Mouse (Mus musculus) hindbrain, embryonic 14.5 days (tissue): ENCODE results near the gene Speg. TPM values are rescaled to one million over a fixed set of nuclear protein-coding genes. Genes with fewer than 3 reads are reported as not detected.

Experiments used
- ATAC-seq: fragments of 200-750 bp; cut with Nextera tagmentation; 2 replicates; pipeline ENCODE4 v1.8.0; 2017; ENCODE audit warnings: moderate number of reproducible peaks, mild to moderate bottlenecking, moderate TSS enrichment, moderate library complexity; ENCODE audit not compliant: low FRiP score
- DNase-seq: peaks from one replicate; pipeline ENCODE4 v3.0.0-alpha.2; 2015; ENCODE audit warnings: low spot score
- H3K27ac ChIP-seq: fragments of 300-500 bp; sonication (generic); 2 replicates; pipeline ENCODE4 v1.5.1; 2014; ENCODE audit warnings: mild to moderate bottlenecking, moderate library complexity
- H3K27me3 ChIP-seq: fragments of 300-500 bp; sonication (generic); 2 replicates; pipeline ENCODE4 v1.6.1; 2014; ENCODE audit warnings: mild to moderate bottlenecking, low read length, mixed read lengths; ENCODE audit not compliant: control insufficient read depth, insufficient read depth
- H3K36me3 ChIP-seq: fragments of 300-500 bp; sonication (generic); replicated peaks from 2 replicates; pipeline ENCODE4 v1.6.1; 2014; ENCODE audit not compliant: control insufficient read depth, insufficient read depth
- H3K4me1 ChIP-seq: fragments of 300-500 bp; sonication (generic); replicated peaks from 2 replicates; pipeline ENCODE4 v1.6.1; 2014; ENCODE audit warnings: antibody characterized with exemption, low read length, mixed read lengths; ENCODE audit not compliant: control insufficient read depth, insufficient read depth
- H3K4me2 ChIP-seq: fragments of 300-500 bp; sonication (generic); replicated peaks from 2 replicates; pipeline ENCODE4 v1.6.1; 2014; ENCODE audit warnings: mild to moderate bottlenecking, moderate library complexity
- H3K4me3 ChIP-seq: fragments of 300-500 bp; sonication (generic); replicated peaks from 2 replicates; pipeline ENCODE4 v1.5.1; 2014; ENCODE audit warnings: mild to moderate bottlenecking, low read length
- H3K9ac ChIP-seq: fragments of 300-500 bp; sonication (generic); 2 replicates; pipeline ENCODE4 v1.6.1; 2014
- H3K9me3 ChIP-seq: fragments of 300-500 bp; sonication (generic); 2 replicates; pipeline ENCODE4 v1.6.1; 2016; ENCODE audit warnings: low read length; ENCODE audit not compliant: control insufficient read depth
- WGBS: fragments of 180-500 bp; shearing (Covaris S2); extraction: QIAGEN DNeasy Blood & Tissue Kit; methylation state at CpG from one replicate; pipeline ENCODE4 v1.1.7; 2014; 5-methylcytosine and 5-hydroxymethylcytosine counted together
- polyA plus RNA-seq: library from polyadenylated mRNA; unstranded; fragments of >200 nt; fragmentation: Nextera tagmentation; extraction: Ambion mirVana; gene quantifications from 2 replicates; pipeline ENCODE4 v1.2.1, GENCODE M21; 2014

The Speg gene
- polyA plus RNA-seq, 1 experiment from 2014 or later = 18.0 TPM

GRCm38 (mm10) chr1:75448937-75449336 lies 73.8 kb downstream of the Speg start:
- Histone ChIP-seq H3K9me3 (no peaks in the 10 kb centered on the region), H3K4me3 (0 out of 2 replicates have a peak overlapping the region, but pooled peaks have one; percentile 1), H3K4me1 (peaks cover 71% of the 10 kb centered on the region), H3K36me3 (no peaks in the 10 kb centered on the region), H3K4me2 (peak overlapping the region; percentile 69), H3K27me3 (peaks cover 17% of the 10 kb centered on the region; the same call in 1 of the 2 replicates), H3K27ac (peak overlapping the region; percentile 69), H3K9ac (no peak overlapping the region)
- under 1% methylated on average over 13 of the region's 14 CpGs for WGBS
- ATAC-seq (no peak), DNase-seq (no peak)

- peak overlapping the region; percentile 69 for H3K4me2 ChIP-seq
- DNase-seq (no peak), ATAC-seq (no peak)
- H3K9ac ChIP-seq = peak overlapping the region; percentile 64; the same call in 1 of the 2 replicates
- peaks cover 68% of the 10 kb centered on the region for H3K4me1 ChIP-seq
- no peaks in the 10 kb centered on the region for H3K36me3 ChIP-seq
- H3K27ac ChIP-seq = peak overlapping the region; percentile 62; the same call in 1 of the 2 replicates
- H3K9me3 ChIP-seq = no peaks in the 10 kb centered on the region
- 2% methylated on average over 8 of the region's 8 CpGs for WGBS
- H3K27me3 ChIP-seq = peaks cover 17% of the 10 kb centered on the region; the same call in 1 of the 2 replicates
- peak overlapping the region; percentile 34 for H3K4me3 ChIP-seq
These were observed 74.5 kb downstream of the Speg start for GRCm38 (mm10) chr1:75449377-75450135.

DNA sequence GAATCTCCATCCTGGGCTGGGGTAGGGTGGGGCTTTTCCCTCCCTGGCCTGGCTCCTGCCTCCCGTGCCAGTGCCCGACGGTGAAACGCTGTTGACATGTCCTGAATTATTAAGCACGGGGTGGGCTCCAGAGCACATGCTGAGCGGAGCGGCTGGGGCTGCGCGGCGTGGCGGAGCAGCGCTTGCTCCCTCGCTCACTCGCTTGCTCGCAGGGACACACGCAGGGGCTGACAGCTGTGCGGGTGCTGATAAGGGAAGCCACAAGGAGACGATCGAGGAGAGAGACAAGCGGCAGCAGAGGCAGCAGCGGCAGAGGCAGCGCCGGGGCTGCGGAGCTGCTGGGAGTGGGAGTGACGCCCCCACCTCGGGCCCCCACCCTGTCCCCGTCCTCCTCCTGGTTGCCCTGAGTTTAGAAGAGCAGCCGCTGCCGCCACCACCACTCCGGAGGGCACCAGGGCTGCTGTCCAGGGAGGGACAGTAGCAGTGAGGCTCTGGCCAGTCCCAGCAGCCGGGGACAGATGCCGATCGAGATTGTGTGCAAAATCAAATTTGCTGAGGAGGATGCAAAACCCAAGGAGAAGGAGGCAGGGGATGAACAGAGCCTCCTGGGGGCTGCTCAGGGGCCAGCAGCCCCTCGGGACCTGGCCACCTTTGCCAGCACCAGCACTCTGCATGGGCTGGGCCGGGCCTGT lies 75.4 kb downstream of the Speg start, which contains the start of gene Asic4:
Gene Asic4, plus strand, starts transcription at position 123 of the 692 bp plus-strand sequence.
- no peaks in the 10 kb centered on the region for H3K36me3 ChIP-seq
- peak within 1 kb of the TSS; percentile 62 for H3K27ac ChIP-seq
- peak within 1 kb of the TSS; percentile 69 for H3K4me2 ChIP-seq
- ATAC-seq (no peak), DNase-seq (peak; percentile 37)
- H3K4me3 ChIP-seq = peak within 1 kb of the TSS; percentile 34
- H3K9ac ChIP-seq = peak within 1 kb of the TSS; percentile 64
- H3K27me3 ChIP-seq = peaks cover 17% of the 10 kb centered on the region; the same call in 1 of the 2 replicates
- no peaks in the 10 kb centered on the region for H3K9me3 ChIP-seq
- 2% methylated on average over 35 of the region's 35 CpGs for WGBS
- H3K4me1 ChIP-seq = peaks cover 61% of the 10 kb centered on the region

GRCm38 (mm10) chr1:75451900-75452299 lies 76.8 kb downstream of the Speg start:
- no peak overlapping the region for H3K27ac ChIP-seq
- H3K9ac ChIP-seq = peak overlapping the region; percentile 26
- H3K36me3 ChIP-seq = no peaks in the 10 kb centered on the region
- H3K4me3 ChIP-seq = peak overlapping the region; percentile 34
- peaks cover 61% of the 10 kb centered on the region for H3K4me1 ChIP-seq
- no peaks in the 10 kb centered on the region for H3K9me3 ChIP-seq
- 55% methylated on average over 5 of the region's 5 CpGs for WGBS
- H3K27me3 ChIP-seq = peaks cover 20% of the 10 kb centered on the region
- H3K4me2 ChIP-seq = peak overlapping the region; percentile 69
- ATAC-seq (no peak), DNase-seq (no peak)

- H3K9ac ChIP-seq = no peak overlapping the region; the same call in 1 of the 2 replicates
- H3K4me1 ChIP-seq = peaks cover 53% of the 10 kb centered on the region
- H3K9me3 ChIP-seq = no peaks in the 10 kb centered on the region
- WGBS = 69% methylated on average over 3 of the region's 3 CpGs
- H3K4me2 ChIP-seq = peak overlapping the region; percentile 25
- H3K27me3 ChIP-seq = peaks cover 19% of the 10 kb centered on the region
- no peak overlapping the region for H3K27ac ChIP-seq
- ATAC-seq (no peak), DNase-seq (no peak)
- H3K4me3 ChIP-seq = no peak overlapping the region
- H3K36me3 ChIP-seq = no peaks in the 10 kb centered on the region
These were observed 80.3 kb downstream of the Speg start for GRCm38 (mm10) chr1:75455433-75455832.

DNA sequence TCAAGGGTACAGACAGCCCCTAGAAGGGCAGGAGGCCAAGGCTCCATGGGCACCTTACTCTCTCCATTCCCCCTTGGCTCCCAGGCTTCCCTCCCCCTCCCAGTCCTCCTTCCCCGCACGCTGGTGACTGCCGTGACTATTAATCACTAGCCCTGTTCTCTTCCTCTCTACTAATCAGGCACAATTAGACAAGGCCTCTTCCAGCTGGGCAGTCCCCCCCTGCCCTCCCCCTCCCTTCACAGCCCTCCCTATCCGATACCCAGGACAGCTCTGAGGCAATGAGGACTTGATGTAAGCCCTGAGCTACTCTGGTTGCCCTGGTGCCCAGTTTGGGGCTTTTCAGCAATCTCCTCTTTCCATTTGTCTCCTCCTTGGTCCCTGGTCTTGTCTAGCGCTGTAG lies 80.9 kb downstream of the Speg start:
- peak; percentile 39 for ATAC-seq
- Histone ChIP-seq H3K36me3 (no peaks in the 10 kb centered on the region), H3K27me3 (peaks cover 15% of the 10 kb centered on the region), H3K4me1 (peaks cover 48% of the 10 kb centered on the region), H3K9ac (peak overlapping the region; percentile 26; the same call in 1 of the 2 replicates), H3K9me3 (no peaks in the 10 kb centered on the region), H3K4me2 (peak overlapping the region; percentile 25), H3K27ac (no peak overlapping the region), H3K4me3 (no peak overlapping the region)
- 15% methylated on average over 5 of the region's 5 CpGs for WGBS
- no peak for DNase-seq

DNA sequence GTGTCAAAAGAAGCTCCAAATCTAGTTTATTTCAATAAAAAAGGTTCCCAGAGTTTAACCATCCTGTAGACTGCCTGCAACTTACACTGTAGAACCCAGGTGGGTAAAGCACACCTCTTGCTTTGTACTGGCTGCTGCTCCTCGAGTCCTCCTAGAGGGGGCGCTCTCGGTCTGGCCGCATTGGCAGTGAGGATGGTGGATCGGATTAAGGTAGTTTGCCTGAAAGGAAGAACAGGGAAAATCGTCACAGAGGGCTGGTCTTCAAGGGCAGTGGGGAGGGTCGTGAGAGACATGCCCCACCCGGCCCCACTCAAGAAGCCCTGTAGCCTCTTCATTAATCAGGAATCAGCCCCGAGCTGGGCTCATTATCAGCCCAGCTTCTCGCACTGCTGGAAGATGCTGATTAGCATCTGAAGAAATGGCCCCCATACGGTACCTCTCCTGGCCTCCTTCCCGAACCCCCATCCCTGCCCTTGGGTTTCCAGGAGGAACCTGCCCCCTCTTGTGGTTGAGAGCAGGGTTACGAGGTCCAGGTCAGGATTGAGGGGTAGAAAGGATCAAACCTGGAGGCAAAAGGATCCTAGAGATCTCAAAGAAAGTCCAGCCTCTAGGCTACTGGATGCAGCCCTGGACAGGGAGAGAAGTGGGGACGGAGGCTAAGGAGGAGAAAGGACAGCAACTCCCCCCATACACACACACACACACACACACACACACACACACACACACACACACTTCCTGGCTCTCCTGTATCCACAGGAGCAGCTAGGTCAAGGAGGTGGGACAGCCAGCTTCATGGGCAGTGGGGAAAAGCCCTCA lies 81.9 kb downstream of the Speg start:
- H3K4me2 ChIP-seq = peak overlapping the region; percentile 7; the same call in 1 of the 2 replicates
- no peak for ATAC-seq

GRCm38 (mm10) chr1:75457710-75458024 lies 82.6 kb downstream of the Speg start:
- H3K27me3 ChIP-seq = peaks cover 7% of the 10 kb centered on the region; the same call in 1 of the 2 replicates
- peak overlapping the region; percentile 51 for H3K4me2 ChIP-seq
- no peak overlapping the region for H3K9ac ChIP-seq
- no peaks in the 10 kb centered on the region for H3K36me3 ChIP-seq
- WGBS = 8% methylated on average over 9 of the region's 10 CpGs
- H3K9me3 ChIP-seq = no peaks in the 10 kb centered on the region
- peak; percentile 2; the same call in 1 of the 2 replicates for ATAC-seq
- H3K27ac ChIP-seq = 0 out of 2 replicates have a peak overlapping the region, but pooled peaks have one; percentile 70
- peaks cover 41% of the 10 kb centered on the region for H3K4me1 ChIP-seq
- no peak overlapping the region for H3K4me3 ChIP-seq
- no peak for DNase-seq

More for the DNA sequence above, 81.9 kb downstream of the Speg start:
- Histone ChIP-seq H3K27ac (0 out of 2 replicates have a peak overlapping the region, but pooled peaks have one; percentile 28), H3K9me3 (no peaks in the 10 kb centered on the region), H3K36me3 (no peaks in the 10 kb centered on the region), H3K4me1 (peaks cover 44% of the 10 kb centered on the region), H3K4me3 (no peak overlapping the region), H3K9ac (no peak overlapping the region), H3K27me3 (peaks cover 11% of the 10 kb centered on the region)
- WGBS = 8% methylated on average over 14 of the region's 14 CpGs
- no peak for DNase-seq
